Mouse (Mus musculus): ENCODE measurements around the gene Fam98c.

DNA sequence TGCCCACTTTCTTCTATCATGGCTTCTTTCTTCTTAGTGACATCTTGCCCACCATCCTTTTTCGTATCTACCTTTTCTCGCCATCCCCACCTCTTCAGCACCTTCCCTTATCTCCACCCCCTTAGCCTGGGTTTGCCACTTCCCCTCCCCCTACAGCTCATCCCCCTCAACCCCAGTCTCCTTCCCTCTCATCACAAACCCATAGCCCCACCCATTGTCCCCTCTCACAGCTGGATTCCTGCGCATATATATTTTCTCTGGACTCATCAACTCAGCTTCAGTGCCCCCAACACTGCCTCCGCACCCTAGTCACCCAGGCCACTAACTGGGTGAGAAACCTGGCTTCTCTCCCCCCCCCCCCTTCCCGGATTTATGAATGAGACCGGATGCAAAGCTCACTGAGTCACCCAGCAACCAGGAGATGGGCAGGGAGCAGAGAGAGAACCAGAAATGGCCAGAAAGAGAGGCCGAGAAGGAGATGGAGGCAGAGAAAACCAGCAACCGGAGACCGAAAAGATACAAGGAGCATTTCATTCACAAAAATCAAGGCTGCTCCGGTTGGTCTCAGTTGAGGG, 12.2 kb upstream of the Fam98c start:
- TF ChIP-seq CTCF (conservative IDR thresholded peaks at IDR 0.05 in 1 of 2, IDR thresholded peaks at IDR 0.05 in 1 of 2; ENCODE audit: low read depth in 2 of 2, low read length in 2 of 2) (no peak), RCOR1 (conservative IDR thresholded peaks at IDR 0.05; ENCODE audit: low read depth, low read length) (no peak), POLR2AphosphoS2 (IDR thresholded peaks at IDR 0.05; ENCODE audit: low read depth, low read length) (no peak), GABPA (IDR thresholded peaks at IDR 0.05; ENCODE audit: insufficient replicate concordance, low read depth, low read length) (no peak), CHD1 (IDR thresholded peaks at IDR 0.05; ENCODE audit: low read depth, low read length) (no peak), TCF12 (IDR thresholded peaks at IDR 0.05; ENCODE audit: low read depth, low read length) (no peak), CHD2 (IDR thresholded peaks at IDR 0.05; ENCODE audit: low read length) (no peak)

Measured in CH12.LX (cell line).